Mouse (Mus musculus): ENCODE measurements around the gene Rad9a. TPM values are rescaled to one million over a fixed set of nuclear protein-coding genes. Genes with fewer than 3 reads are reported as not detected.

Gene Rad9a
- polyA plus RNA-seq, 1 experiment from 2014 or later: 39.4 TPM

DNA sequence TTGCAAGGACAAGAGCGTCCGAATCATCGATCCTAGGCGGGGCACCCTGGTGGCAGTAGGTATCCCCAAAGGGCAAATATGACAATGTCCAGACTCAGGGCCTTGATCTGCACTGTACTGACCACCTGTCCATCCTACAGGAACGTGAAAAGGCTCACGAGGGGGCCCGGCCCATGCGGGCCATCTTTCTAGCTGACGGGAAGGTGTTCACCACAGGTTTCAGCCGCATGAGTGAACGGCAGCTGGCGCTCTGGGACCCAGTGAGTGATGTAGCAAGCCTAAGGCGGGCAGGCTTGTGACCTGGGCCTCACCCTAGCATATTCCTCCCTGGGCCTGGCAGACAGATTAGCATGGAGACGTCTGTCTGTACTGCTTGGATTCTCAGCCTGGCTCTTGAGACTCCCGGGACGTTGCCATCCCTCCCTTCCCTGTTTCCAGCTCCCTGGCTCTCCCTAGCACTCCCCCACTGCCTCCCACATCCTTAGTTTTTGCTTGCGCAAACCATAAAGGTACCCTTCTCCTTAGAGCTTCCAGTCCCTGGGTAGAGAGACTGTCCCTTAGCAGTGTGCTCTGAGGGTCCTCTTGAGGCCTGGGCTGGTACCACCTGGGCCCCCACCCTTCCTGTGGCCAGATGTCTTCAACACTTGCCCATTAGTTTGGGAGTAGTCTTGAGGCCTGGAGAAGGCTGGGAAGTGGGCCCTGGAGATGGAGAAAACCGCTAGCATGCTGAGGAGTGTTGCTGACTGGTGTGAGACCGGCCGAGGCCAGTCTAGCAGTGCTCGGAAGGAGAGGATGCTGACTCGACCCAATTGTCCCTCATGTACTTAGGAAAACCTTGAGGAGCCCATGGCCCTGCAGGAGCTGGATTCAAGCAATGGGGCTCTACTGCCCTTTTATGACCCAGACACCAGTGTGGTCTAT, 50.6 kb downstream of the Rad9a start:
- H3K27ac ChIP-seq (ENCODE audit: low read length): no peak overlapping the region
- H3K27me3 ChIP-seq (ENCODE audit: insufficient read depth, low read length): no peaks in the 10 kb centered on the region
- no peak for ATAC-seq (ENCODE audit: low FRiP score, low TSS enrichment)
- H3K4me3 ChIP-seq (ENCODE audit: low read length): no peak overlapping the region
- H3K9me3 ChIP-seq (ENCODE audit: low read length): no peaks in the 10 kb centered on the region
- 85% methylated on average over 22 of the region's 22 CpGs for WGBS
- H3K4me1 ChIP-seq (ENCODE audit: insufficient read depth, low read length): peaks cover 31% of the 10 kb centered on the region
- H3K36me3 ChIP-seq (ENCODE audit: insufficient read depth, low read length): peaks cover 20% of the 10 kb centered on the region
- H3K4me2 ChIP-seq (replicated peaks; ENCODE audit: low read depth, low read length): no peak overlapping the region
- no peak overlapping the region for H3K9ac ChIP-seq (replicated peaks; ENCODE audit: low read length)

DNA sequence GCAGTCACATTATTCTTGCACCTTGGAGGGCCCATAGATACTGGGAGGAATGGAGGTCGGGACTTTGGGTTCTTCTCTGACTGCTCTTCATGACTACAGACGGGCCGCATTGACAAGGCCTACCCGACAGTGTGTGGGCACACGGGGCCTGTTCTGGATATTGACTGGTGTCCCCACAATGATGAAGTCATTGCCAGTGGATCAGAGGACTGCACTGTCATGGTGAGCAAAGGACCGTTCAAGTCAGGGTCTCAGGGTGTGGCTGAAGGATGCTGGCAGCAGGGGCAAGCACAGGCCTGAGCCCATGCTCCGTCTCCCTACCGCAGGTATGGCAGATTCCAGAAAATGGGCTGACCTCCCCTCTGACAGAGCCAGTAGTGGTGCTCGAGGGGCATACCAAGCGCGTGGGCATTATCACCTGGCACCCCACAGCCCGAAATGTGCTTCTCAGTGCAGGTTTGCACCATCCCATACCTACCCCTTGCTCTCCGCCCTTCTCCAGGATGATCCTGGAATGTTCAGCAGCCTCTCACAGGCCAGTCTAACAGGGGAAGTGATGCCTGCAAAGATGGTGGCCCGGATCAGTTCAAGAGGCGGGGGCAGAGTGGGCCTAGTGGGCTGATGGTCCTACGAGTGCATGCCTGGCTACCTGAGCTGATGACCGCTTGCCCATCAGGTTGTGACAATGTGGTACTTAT, 51.5 kb downstream of the Rad9a start:
- Histone ChIP-seq H3K4me3 (ENCODE audit: low read length) (peak overlapping the region; percentile 84; the same call in 1 of the 2 replicates), H3K9me3 (ENCODE audit: low read length) (no peaks in the 10 kb centered on the region), H3K27ac (ENCODE audit: low read length) (no peak overlapping the region), H3K9ac (replicated peaks; ENCODE audit: low read length) (no peak overlapping the region), H3K4me2 (replicated peaks; ENCODE audit: low read depth, low read length) (peak overlapping the region; percentile 91), H3K27me3 (ENCODE audit: insufficient read depth, low read length) (no peaks in the 10 kb centered on the region), H3K4me1 (ENCODE audit: insufficient read depth, low read length) (peaks cover 25% of the 10 kb centered on the region), H3K36me3 (ENCODE audit: insufficient read depth, low read length) (peaks cover 16% of the 10 kb centered on the region)
- no peak for ATAC-seq (ENCODE audit: low FRiP score, low TSS enrichment)
- 95% methylated on average over 17 of the region's 17 CpGs for WGBS

DNA sequence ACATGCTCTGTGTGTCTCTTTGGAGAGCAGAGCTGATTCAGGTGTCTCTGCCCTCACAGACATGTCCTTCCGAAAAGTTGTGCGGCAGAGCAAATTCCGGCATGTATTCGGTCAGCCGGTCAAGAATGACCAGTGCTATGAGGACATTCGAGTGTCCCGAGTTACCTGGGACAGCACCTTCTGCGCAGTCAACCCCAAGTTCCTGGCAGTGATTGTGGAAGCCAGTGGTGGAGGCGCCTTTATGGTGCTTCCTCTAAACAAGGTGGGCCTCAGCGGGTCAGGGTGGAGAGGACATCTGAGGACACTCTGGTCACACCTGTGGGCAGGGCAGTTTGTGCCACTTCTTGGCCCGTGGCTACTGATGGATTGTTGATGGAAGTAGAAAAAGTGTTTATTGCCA, 52.2 kb downstream of the Rad9a start:
- Histone ChIP-seq H3K4me1 (ENCODE audit: insufficient read depth, low read length) (peaks cover 25% of the 10 kb centered on the region), H3K9ac (replicated peaks; ENCODE audit: low read length) (peak overlapping the region; percentile 93), H3K4me2 (replicated peaks; ENCODE audit: low read depth, low read length) (peak overlapping the region; percentile 91), H3K9me3 (ENCODE audit: low read length) (no peaks in the 10 kb centered on the region), H3K27me3 (ENCODE audit: insufficient read depth, low read length) (no peaks in the 10 kb centered on the region), H3K27ac (ENCODE audit: low read length) (no peak overlapping the region), H3K4me3 (ENCODE audit: low read length) (peak overlapping the region; percentile 84), H3K36me3 (ENCODE audit: insufficient read depth, low read length) (peaks cover 16% of the 10 kb centered on the region)
- 75% methylated on average over 11 of the region's 11 CpGs for WGBS
- ATAC-seq (ENCODE audit: low FRiP score, low TSS enrichment): no peak

DNA sequence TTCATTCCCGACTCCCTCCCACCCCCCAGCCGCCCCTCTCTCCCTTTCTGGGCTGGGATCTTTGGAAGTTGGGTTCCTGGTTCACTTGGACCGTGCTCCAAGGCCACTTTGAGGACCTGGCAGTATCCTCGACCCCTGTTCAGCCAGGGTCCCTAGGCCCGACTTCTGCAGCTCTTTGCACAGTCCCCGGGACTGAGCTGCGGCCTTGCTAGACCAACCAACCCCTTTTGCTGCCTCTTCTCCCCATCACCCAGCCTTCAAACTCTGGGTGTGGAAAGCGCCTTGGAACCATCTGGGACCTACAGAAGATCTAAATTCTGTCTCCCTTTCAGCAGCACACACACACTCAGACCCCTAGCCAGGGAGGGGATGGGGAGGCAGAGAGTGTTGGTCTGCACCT, 52.6 kb downstream of the Rad9a start:
- peak overlapping the region; percentile 93 for H3K9ac ChIP-seq (replicated peaks; ENCODE audit: low read length)
- H3K27me3 ChIP-seq (ENCODE audit: insufficient read depth, low read length): no peaks in the 10 kb centered on the region
- H3K4me2 ChIP-seq (replicated peaks; ENCODE audit: low read depth, low read length): peak overlapping the region; percentile 91
- peaks cover 14% of the 10 kb centered on the region for H3K36me3 ChIP-seq (ENCODE audit: insufficient read depth, low read length)
- H3K27ac ChIP-seq (ENCODE audit: low read length): peak overlapping the region; percentile 65
- WGBS: 2% methylated on average over 8 of the region's 8 CpGs
- peaks cover 25% of the 10 kb centered on the region for H3K4me1 ChIP-seq (ENCODE audit: insufficient read depth, low read length)
- H3K9me3 ChIP-seq (ENCODE audit: low read length): no peaks in the 10 kb centered on the region
- peak overlapping the region; percentile 84 for H3K4me3 ChIP-seq (ENCODE audit: low read length)
- peak; percentile 18; the same call in 1 of the 2 replicates for ATAC-seq (ENCODE audit: low FRiP score, low TSS enrichment)

DNA sequence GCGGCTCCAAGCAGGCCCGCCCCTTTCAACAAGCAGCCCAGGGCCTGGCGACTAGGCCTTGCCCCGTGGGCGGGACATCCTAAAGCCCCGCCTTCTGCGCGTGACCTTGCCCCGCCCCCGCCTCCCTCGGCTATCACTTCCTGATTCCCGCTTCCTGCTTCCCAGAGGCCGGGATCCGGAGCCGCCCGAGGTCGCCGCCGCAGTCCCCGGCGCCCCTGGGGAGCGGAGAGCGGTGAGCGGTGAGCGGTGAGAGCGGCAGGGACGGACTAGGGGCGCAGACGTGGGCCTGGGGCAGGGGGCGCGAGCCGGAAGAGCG, 53.0 kb downstream of the Rad9a start, which contains the start of gene Coro1b:
Coro1b (plus strand) TSS at position 129 of the 316 bp plus-strand sequence.
- Histone ChIP-seq H3K9ac (replicated peaks; ENCODE audit: low read length) (peak within 1 kb of the TSS; percentile 93), H3K4me3 (ENCODE audit: low read length) (peak within 1 kb of the TSS; percentile 84), H3K4me2 (replicated peaks; ENCODE audit: low read depth, low read length) (peak within 1 kb of the TSS; percentile 91), H3K4me1 (ENCODE audit: insufficient read depth, low read length) (peaks cover 25% of the 10 kb centered on the region), H3K36me3 (ENCODE audit: insufficient read depth, low read length) (peaks cover 10% of the 10 kb centered on the region), H3K9me3 (ENCODE audit: low read length) (no peaks in the 10 kb centered on the region), H3K27me3 (ENCODE audit: insufficient read depth, low read length) (no peaks in the 10 kb centered on the region), H3K27ac (ENCODE audit: low read length) (peak within 1 kb of the TSS; percentile 65)
- WGBS: under 1% methylated on average over 22 of the region's 33 CpGs
- ATAC-seq (ENCODE audit: low FRiP score, low TSS enrichment): peak; percentile 95

DNA sequence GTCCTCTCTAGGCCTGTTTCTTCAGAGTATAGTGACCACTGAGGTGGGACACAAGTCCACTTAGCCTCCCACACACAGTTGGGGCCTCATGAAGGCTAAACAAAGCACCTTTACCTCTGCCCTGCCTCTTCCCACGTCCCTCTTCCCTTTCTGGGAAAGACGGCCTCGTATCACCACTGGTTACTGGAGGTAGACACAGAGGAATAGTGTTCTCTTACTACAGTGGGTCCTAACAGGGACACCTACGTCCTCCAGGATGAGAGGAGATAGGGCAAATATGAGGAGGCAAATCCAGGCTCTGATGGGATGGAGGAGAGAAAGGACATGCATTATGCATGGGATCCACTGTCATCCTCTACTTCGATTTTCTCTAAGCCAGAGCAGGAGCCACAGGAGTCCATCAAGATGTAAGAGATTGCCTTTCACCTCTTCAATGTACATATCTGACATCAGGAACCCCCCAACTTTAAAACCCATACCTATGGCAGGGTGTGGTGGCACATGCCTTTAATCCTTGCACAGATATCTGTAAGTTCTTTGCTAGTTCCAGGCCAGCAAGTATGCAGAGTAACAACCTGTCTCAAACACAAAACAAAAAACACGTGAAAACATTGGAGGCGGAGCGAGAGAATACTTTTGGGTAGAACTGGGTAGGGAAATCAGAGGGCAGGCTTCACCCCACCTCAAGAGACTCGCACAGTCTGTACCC, 53.5 kb downstream of the Rad9a start:
- Histone ChIP-seq H3K4me3 (ENCODE audit: low read length) (peak overlapping the region; percentile 84), H3K9me3 (ENCODE audit: low read length) (no peaks in the 10 kb centered on the region), H3K27me3 (ENCODE audit: insufficient read depth, low read length) (no peaks in the 10 kb centered on the region), H3K9ac (replicated peaks; ENCODE audit: low read length) (peak overlapping the region; percentile 63; the same call in 1 of the 2 replicates), H3K4me2 (replicated peaks; ENCODE audit: low read depth, low read length) (peak overlapping the region; percentile 91), H3K36me3 (ENCODE audit: insufficient read depth, low read length) (peaks cover 8% of the 10 kb centered on the region), H3K27ac (ENCODE audit: low read length) (peak overlapping the region; percentile 42), H3K4me1 (ENCODE audit: insufficient read depth, low read length) (peaks cover 25% of the 10 kb centered on the region)
- 34% methylated on average over 9 of the region's 9 CpGs for WGBS
- peak; percentile 2; the same call in 1 of the 2 replicates for ATAC-seq (ENCODE audit: low FRiP score, low TSS enrichment)

DNA sequence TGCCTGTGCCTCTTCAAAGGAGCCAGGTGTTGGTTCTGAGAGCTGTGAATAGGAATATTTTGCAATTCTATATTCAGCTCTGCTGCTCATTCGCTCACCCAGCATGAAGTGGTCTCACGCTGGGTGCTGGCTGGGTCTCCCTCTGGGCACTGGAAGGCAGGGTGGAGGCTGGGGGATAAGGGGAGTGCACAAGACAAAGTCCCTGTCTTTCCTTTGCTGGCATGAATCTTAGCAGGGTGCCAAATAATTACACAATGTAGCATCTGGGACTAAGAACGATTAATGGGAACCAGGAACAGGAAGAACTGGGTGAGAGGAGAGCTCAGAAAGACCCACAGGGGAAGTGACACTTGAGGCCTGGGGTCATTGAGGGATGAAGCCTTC, 54.4 kb downstream of the Rad9a start:
- no peak for ATAC-seq (ENCODE audit: low FRiP score, low TSS enrichment)
- Histone ChIP-seq H3K27ac (ENCODE audit: low read length) (no peak overlapping the region), H3K36me3 (ENCODE audit: insufficient read depth, low read length) (peaks cover 8% of the 10 kb centered on the region), H3K9me3 (ENCODE audit: low read length) (no peaks in the 10 kb centered on the region), H3K4me2 (replicated peaks; ENCODE audit: low read depth, low read length) (no peak overlapping the region), H3K27me3 (ENCODE audit: insufficient read depth, low read length) (no peaks in the 10 kb centered on the region), H3K4me3 (ENCODE audit: low read length) (no peak overlapping the region), H3K4me1 (ENCODE audit: insufficient read depth, low read length) (peaks cover 28% of the 10 kb centered on the region), H3K9ac (replicated peaks; ENCODE audit: low read length) (no peak overlapping the region)
- WGBS: 69% methylated on average over 3 of the region's 3 CpGs

DNA sequence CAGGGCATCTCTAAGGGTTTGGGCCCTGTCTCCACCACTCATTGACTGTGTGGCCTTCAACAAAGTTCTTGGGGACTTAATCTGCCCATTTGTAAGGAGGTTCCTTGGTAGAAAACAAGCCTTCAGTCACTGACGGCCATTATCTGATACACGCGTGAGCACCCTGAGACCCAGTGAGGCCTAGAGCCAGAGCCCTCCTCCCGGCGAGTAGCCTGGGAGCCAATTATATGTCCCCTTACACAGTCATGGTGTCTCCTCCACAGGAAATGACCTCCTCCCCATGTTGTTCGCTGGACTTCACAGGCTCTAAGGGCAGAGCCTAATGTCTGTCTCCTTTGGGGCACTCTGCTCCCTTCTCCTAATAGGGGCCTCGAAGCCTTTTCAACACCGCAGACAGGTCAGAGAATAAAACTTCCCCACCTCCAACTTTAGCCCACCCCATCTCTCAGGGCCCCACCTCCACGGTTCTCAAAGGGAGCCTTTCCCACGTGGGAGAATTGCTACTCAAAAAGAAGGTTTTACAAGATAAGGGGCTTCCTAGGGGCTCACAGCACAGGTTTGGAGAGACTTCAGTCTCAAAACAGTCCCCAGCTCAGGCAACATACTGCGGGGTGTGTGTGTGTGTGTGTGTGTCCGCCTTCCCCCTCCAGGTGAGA, 55.0 kb downstream of the Rad9a start:
- no peaks in the 10 kb centered on the region for H3K9me3 ChIP-seq (ENCODE audit: low read length)
- WGBS: 65% methylated on average over 12 of the region's 12 CpGs
- H3K36me3 ChIP-seq (ENCODE audit: insufficient read depth, low read length): peaks cover 8% of the 10 kb centered on the region
- no peak overlapping the region for H3K9ac ChIP-seq (replicated peaks; ENCODE audit: low read length)
- H3K4me2 ChIP-seq (replicated peaks; ENCODE audit: low read depth, low read length): no peak overlapping the region
- no peak overlapping the region for H3K27ac ChIP-seq (ENCODE audit: low read length)
- H3K4me1 ChIP-seq (ENCODE audit: insufficient read depth, low read length): peaks cover 28% of the 10 kb centered on the region
- H3K4me3 ChIP-seq (ENCODE audit: low read length): no peak overlapping the region
- no peaks in the 10 kb centered on the region for H3K27me3 ChIP-seq (ENCODE audit: insufficient read depth, low read length)
- no peak for ATAC-seq (ENCODE audit: low FRiP score, low TSS enrichment)

DNA sequence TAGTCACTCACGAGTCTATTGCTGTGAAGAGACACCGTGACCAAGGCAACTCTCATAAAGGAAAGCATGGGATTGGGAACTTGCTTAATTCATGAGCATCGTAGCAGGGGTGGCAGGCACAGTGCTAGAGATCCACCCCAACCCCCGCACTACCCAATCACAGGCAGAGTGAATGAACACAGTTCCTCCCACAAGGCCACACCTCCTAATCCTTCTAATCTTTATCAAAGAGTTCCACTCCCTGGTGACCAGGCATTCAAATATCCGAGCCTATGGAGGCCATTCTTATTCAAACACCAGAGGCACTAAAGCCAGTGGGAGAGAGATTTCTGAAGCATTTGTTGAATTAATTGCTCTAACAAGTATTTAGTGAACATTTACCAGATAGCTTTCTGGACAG, 55.5 kb downstream of the Rad9a start:
- Histone ChIP-seq H3K36me3 (ENCODE audit: insufficient read depth, low read length) (peaks cover 4% of the 10 kb centered on the region; the same call in 1 of the 2 replicates), H3K4me1 (ENCODE audit: insufficient read depth, low read length) (peaks cover 28% of the 10 kb centered on the region), H3K27ac (ENCODE audit: low read length) (no peak overlapping the region), H3K9me3 (ENCODE audit: low read length) (no peaks in the 10 kb centered on the region), H3K4me2 (replicated peaks; ENCODE audit: low read depth, low read length) (no peak overlapping the region), H3K9ac (replicated peaks; ENCODE audit: low read length) (no peak overlapping the region), H3K4me3 (ENCODE audit: low read length) (no peak overlapping the region), H3K27me3 (ENCODE audit: insufficient read depth, low read length) (no peaks in the 10 kb centered on the region)
- 95% methylated on average over 5 of the region's 5 CpGs for WGBS
- no peak for ATAC-seq (ENCODE audit: low FRiP score, low TSS enrichment)

Measured in kidney, embryonic 16.5 days (tissue).